Mouse (Mus musculus) thymus, adult 2 months (tissue): ENCODE results near the gene Ric8a.

Experiments used
- CTCF ChIP-seq: fragments of 200-500 bp; IDR thresholded peaks from 2 replicates; pipeline ENCODE4 v1.5.1; 2012; ENCODE audit warnings: mild to moderate bottlenecking, control low read depth, low read length, moderate library complexity, borderline replicate concordance; ENCODE audit not compliant: control insufficient read depth, poor library complexity, insufficient read depth; ENCODE audit errors: extremely low read depth
- POLR2A ChIP-seq: fragments of 200-500 bp; IDR thresholded peaks from 2 replicates; pipeline ENCODE4 v1.6.1; 2012; ENCODE audit warnings: mild to moderate bottlenecking, low read length, control low read depth, moderate library complexity; ENCODE audit not compliant: control insufficient read depth, poor library complexity, insufficient read depth; ENCODE audit errors: extremely low read depth

DNA sequence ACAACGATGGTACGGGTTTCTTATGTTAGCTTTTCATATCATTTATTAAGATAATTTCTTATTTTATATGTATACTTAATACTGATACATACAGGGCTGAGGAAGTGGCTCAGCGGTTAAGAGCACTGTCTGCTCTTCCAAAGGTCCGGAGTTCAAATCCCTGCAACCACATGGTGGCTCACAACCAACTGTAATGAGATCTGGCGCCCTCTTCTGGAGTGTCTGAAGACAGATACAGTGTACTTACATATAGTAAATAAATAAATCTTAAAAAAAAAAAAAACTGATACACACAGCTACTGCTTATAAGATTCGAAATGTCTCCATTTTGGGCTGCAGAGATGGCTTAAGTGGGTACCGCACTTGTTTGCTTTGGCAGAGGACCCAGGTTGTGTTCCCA lies 50.9 kb downstream of the Ric8a start:
- no peak for TF ChIP-seq CTCF
- TF ChIP-seq POLR2A, result no peak
